Mouse (Mus musculus): ENCODE data around the gene Fgd6.

DNA sequence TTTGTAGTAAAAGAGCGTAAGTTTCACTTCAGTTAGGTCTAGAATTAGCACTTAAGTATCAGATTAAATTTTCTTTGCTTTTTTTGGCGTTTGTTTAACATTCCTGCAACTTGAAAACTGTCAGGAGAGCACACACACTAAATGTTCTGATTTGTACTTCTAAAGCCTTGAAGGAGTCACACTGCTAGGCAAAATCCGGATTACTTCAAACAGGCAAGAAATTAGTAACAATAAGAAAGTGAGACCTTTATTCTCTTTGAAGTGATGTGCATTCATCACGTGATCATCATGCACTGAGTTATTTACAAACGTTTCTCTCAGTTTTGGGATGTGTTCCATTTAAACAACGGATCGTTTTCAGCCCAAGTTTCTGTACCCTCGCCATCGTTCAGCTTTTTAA, 1.4 kb downstream of the Fgd6 start:
- no peak for TF ChIP-seq POLR2A (IDR thresholded peaks at IDR 0.05; ENCODE audit: low read depth, low read length)
- TF ChIP-seq CTCF (IDR thresholded peaks at IDR 0.05; ENCODE audit: borderline replicate concordance, insufficient read depth, low read length): no peak

All from embryonic fibroblast, embryonic 13.5 days (primary cell).